Mouse (Mus musculus): ENCODE data around the gene Kirrel3.
A peak's percentile ranks its signal among the peaks of the same experiment; 100 is the strongest.

Kirrel3 gene

DNA sequence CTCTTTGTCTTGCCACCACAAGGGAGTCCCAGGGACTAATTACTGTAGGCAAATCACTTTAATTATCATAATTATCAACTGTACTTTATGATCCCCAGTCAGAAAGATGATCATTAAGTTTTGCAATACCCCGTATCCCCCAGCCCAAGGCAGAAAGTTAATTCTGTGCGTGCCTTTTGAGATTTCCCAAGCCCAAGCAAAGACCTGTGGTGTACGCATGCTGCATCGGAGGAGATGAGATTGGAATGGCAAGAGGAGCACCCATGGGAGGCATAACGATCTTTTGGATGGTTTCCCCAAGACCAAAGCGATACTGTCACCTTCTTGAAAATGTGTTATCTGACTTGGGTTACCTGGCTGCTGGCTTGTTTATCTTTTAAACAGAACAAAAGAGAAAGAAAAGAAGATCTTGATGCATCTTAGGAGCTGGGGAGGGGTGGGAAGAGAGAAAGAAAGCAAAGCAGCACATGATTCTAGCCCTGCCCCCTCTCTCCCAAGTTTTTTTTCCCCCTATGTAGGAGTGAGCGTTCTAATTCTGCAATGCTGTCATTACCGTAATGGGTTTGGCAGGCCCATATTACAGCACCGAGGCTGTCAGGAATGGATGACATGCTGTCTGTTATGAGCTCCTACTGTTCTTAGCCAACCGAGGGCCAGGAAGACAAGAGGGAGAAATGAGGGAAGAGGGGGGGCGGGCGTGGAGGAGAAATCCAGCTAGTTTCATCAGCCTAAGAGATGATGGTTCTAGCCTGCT lies 218.0 kb downstream of the Kirrel3 start:
- DNase-seq = no peak

DNA sequence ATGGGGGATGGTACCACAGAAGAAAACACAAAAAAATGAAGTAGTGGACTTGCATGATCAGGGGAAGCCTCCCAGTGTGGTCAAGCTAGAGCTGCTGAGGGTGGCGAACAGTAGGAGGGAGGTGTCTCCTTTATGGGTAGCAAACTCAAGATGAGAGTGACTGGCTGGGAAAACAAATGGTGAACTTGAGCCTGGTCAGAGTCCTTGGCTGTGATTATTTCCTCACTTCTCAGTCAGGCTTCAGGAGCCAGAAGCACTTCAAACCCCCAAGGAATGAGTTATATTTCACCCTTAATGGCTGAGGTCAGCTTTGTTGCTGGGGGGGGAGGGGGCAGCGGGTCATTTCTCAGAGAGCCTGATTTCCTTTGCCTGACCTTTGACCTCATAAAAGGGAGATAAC lies 218.7 kb downstream of the Kirrel3 start:
- DNase-seq = no peak

DNA sequence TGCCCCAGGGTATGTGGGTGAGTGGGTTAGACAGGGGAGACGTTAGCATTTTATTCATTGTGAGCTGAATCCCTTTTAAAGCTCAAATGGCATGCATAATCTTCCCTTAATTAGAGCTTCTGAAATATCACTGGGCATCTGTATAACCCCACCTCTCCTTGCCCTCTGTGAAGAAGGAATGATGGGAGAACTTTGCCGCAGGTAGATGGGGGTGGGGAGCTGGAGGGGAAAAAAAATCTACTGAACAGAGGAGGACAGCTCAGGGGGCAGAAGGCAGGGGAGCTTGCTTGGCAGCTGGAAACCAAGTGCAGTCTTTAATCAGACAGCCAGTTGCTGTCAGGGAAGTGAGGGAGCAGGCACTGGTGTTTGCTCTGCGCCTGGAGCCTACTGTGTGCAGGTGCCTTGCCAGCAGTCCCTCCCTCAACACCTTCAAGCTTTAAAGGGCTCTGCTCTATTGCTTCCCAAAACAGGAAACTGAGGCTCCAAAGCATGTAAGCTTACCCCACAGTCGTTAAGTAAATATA lies 220.7 kb downstream of the Kirrel3 start:
- no peak for DNase-seq

DNA sequence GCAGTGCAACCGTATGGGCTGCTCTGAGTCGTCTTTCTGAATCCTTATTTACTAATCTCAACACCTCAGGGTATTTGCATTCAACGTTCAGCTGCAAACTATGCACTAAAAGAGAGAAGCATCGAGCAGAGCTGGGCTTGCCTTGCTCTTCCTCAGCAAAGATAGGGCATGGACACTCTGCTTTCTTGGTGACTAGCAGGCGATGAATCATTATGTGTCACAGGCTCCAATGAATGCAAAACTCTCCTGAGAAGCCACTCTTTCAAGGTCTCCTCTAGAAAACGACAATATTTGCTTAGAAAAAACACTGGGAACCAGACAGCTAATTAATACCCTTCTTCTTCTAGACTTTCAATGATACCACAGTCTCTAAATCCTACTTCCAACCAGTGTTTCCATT lies 223.0 kb downstream of the Kirrel3 start:
- no peak for DNase-seq

DNA sequence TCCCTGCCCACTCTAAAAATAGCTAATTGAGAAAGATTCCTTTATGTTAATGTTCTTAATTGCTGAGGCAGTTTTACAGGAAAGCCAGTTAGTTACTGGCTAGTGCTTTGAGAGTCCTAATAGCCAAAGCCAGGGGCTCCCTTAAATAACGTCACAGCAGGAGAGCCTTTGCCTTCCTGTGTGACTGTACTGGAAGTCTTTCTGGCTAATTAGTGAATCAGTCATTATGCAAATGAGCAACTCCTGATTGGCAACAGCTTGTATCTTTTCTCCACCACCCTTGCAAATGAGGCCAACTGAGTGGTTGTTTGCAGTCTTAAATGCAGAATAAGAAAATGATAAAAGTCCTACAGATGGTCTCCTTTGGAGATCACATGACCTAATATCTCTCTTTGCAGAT lies 226.3 kb downstream of the Kirrel3 start:
- no peak for DNase-seq

DNA sequence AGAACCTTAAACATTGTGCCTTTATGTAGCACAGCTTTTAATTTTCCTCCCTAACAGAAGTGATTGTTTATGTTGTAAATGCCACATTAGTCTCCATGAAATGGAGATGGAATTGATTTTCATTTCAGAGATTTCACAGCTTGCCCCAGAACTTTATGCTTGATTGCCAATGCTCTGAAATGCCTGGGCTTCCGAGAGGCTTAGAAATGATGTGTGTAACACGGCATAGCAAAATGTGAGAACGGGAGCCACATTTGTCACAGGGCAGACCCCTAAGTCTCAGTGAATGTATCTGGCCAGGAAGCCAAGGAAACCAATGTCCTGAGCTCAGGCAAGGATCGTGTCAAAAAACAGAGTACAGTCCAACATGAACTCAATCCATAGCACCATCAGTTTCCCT lies 227.3 kb downstream of the Kirrel3 start:
- DNase-seq = no peak

DNA sequence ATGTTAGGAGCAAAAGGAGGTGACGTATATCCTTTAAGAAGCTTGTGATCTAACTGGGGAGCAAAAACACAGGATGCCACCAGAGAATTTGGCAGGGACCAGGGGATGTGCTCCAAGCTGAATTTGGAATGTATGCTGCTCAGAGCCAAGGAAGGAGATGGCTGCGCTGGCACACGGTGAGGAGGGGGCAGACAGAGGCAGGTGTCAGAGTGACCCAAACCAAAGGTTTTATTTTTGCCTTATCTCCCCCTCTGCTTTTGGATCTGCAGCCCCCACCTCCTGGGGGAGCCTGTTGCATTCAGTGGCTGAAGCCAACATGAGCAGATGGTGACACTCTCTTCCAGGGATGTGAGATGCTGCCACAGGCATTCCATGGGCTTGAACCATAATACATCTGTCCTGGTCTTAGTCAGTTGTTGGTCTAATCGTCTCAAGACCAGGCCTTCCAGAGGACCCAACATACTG lies 227.8 kb downstream of the Kirrel3 start:
- no peak for DNase-seq

DNA sequence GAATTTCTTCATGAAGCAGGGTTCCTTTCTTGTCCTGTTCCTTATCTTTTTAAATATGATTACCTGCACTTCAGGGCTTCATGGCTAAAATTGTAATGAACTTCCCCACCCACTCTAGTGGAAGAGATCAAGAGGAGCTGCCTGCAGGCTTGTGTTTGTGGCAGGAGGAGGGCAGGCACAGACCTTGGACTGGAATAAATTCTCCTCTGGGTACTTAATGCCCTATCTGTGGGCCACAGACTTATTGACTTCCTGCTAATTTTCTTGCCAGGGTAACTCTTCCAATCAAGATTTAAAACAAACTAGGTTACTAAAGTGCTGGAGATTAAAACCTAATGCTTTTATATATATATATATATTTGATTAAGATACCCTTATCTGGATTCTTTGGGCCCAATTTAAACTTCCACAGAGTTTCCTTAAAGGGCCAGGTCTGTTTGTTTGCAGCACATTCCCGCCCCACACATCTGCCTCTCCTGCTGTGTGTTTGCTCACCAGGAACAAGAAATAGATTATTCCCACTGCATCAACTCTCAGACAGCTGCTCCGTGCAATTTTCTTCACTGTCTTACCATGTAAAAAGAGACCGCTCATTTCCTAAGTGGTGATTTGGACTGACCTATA lies 229.4 kb downstream of the Kirrel3 start:
- no peak for DNase-seq

DNA sequence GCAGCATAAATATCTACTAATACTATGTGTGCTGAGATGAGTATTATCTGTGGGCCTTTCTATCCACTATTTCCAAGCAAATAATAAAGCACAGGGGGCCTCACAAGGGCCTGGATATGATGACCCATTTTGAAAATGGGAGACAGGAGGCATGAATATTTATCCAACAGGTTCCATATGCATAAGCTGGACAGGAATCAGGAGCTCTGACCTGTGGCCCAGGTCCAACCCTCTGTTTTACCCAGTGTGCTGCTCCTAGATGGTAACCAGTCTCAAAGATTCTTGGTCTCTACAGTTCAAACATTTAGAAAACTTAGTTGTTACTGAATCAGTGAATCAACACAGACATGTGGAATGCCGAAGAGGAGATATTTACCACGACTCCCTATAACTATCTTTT lies 230.8 kb downstream of the Kirrel3 start:
- no peak for DNase-seq

DNA sequence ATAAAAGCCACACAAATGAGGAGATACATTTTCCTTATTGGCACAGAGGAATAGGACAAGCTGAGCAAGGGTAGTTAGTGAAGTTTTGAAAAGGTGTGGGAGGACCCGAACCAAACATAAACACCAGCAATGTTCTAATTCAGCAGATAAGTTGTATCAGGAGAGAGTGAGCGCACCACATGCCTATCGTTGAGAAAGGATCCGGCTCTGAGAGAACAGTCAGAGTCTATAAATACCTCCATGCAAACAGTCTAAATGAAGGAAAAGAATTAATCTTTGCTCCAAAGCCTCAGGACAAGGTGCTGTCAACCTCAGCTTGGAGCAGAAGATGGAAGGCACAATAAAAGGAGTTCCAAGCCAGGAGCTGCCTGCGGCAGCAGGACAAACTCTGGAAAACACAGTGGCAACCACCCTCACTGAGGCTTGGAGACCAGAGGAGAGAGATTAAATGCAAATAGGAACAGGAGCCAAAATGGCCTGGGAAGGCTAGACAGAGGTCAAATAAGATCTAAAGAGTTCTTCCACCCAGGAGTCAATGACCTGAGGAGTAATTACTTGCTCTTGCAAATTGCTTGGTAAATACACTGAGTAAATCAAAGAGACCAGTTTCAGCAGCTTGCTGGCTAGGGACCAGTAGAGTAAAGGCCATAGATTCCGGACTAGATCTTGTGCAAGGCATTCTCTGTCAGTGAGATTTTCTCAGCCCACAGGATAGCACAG lies 235.9 kb downstream of the Kirrel3 start:
- DNase-seq = no peak

DNA sequence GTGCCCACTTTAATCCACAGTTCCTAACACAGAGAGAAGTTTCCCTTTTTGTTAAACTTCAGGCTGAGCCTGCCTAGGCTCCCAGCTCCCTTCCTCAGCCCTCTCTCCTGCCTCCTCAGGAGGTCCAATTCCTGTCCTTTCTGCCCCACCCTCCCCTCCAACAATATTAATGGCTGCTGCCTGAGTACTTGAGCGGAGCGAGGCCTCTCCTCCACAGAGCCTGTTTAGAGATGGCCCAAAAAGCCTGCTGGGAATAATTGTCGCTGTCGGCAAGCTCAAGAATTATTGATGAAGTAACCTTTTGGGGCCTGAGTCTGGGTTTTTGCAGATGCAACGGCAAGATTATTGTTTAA lies 236.5 kb downstream of the Kirrel3 start:
- DNase-seq = no peak

DNA sequence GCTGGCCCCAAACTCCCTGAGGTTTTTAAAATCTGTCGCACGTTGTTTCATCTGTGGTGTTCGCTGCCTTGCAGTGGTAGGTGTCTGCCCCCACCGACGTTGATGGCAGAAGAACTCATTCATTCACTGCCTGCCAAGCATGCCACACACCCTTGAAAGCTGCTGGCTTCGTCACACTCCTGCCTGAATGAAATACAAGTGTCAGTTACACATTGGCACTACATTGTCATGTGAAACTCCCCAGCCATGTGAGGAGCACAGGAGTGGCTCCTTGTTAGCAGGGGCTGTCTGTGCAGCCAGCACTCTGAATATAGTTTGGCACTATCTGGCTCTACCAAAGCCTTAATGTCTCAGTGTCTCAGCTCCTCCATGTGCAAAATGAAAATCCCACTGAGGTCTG lies 246.8 kb downstream of the Kirrel3 start:
- DNase-seq = no peak

DNA sequence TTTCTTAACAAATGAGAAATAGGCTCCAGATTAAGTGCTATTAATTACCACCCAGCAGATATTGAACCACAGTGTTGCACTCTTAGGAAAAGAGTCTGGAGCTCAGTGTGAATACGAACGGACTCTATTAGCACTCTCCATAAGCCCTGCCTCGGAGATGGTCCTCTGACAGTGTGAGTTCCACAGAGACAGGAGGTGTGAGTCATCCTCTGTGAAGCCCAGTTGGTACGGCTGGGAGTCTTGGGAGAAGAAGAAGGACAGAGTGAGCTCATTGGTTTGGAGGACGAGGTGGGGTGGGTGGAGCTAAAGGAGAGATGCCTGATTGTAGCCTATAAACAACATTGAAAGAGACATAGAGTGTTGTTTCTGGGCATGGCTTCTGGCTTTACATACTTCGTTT lies 247.9 kb downstream of the Kirrel3 start:
- DNase-seq = no peak

DNA sequence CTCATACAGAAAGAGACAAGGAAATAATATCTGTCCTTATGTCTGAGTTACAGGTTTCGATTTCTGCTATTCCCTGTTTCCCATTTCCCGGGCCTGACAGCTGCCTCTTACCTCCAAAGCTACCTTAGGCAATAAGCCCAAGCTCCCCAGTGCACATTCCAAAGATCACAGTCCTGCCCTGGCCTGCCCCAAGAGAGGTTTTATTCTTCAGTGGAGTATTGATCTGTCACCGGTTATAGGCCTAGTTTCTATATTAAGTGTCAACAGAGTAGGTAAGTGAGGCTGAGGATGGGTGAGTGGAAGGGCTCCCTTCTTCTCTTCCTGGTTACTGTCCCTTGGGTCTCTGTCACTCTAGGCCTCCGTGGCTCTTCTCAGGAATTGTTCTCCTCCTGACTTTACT lies 249.3 kb downstream of the Kirrel3 start:
- no peak for DNase-seq

DNA sequence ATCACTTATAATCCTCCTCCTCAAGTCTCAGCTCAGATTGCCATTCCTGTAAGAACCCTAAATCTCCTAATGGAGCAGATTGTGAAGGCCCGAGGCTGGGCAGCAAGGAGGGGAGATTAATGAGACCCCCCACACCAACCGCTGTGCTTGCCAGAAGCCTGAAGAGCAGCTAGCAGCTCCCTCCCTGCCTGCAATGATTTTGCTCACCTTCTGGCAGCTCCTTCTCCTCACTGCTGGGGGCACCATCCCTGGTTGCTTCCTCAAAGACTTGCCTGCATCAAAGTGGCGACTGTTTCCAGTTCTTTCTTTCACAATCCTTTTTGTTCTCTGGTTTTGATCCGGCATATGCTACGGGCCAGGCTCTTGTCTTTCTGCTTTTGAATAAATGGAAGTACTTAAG lies 253.7 kb downstream of the Kirrel3 start:
- DNase-seq = no peak

DNA sequence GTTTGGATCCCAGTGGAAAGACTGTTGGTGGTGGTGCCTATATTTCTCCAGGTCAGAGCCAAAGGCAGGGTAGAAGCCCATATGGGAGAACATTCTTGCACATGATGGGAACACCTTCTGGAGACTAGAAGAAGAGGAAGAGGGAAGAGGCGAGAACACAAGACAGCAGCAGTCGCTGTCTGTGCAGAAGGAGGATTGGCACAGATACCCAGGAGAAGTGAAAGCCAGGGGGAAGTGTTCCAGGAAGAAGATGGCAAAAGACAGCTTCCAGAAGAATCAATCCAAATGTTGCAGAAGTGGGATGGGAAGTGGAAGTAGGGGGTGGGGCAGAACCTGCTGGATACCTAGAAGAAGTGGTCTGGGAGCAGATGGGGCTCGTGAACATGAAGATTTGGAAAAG lies 255.1 kb downstream of the Kirrel3 start:
- no peak for DNase-seq

DNA sequence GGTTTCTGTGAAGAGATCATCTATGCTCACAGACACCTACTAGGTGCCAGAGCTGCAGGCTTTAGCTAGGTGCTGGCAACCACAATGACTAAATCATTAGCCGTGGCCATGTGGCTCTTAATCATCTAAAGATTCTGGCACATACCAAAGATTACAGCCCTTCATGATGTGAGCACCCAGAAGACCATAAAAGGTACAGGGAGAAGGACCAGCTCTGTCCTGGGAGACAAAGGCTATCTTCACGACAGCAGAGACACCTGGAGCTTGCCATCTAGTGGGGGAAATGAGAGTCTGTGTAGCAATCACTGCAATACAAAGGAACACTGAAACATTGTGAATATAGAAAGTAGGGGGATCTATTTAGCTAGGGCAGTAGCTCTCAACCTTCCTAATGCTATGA lies 262.3 kb downstream of the Kirrel3 start:
- no peak for DNase-seq

DNA sequence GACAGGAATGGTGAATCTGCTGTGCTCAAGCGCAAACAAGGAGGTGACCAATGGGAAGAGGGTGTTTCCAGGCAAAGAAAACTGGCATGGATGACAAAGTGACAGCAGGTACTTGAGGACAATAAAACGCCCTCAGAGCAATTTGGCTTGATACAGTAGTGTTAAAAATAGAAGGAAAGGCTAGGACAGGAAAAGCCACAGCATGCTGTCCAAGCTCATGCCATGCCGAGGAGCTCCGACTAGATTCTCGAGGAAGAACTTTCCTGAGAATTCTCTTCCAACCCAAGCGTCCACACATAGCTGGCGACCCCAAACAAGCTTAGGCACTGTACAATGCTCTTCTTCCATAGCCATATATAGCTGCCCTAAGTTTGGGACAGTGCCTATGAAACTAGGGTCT lies 263.5 kb downstream of the Kirrel3 start:
- no peak for DNase-seq

DNA sequence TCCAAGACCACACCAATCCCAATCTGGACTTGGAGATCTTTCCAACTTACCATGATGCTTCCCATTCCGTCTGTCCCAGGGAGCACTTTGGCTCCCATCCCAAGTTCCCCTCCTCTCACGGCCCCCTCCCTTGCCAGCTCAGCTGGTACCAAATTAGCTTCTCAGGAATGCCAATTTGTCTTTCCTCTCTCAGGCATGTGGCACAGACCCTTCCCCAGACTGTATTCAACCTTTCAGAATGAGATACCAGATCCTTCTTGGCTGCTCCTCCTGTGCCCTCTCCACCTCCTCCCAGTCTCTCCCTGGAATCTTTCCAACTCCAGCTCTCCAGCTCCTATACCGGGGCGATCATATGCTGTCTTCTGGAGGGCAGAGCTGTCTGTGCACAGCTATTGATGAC lies 264.2 kb downstream of the Kirrel3 start:
- DNase-seq = no peak

DNA sequence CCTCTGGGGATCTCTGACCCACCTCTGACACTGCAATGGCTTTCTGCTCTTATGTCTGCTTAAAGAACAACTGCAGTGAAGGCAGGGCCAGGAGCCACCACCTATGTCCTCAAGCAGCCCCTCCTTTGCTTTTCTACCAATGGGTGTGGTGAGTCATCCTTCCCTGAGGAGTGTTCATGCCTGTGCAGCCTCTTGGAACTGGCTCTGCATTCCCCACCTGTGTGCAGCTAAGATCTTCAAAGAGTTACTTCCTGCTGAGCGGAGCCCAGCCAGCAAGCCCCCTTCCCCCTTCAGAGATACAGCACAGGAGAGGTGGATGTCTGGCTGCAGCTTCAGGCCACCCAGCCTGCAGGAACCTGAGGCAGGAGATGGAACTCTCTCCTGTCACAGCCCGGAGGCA lies 265.2 kb downstream of the Kirrel3 start:
- DNase-seq = no peak

DNA sequence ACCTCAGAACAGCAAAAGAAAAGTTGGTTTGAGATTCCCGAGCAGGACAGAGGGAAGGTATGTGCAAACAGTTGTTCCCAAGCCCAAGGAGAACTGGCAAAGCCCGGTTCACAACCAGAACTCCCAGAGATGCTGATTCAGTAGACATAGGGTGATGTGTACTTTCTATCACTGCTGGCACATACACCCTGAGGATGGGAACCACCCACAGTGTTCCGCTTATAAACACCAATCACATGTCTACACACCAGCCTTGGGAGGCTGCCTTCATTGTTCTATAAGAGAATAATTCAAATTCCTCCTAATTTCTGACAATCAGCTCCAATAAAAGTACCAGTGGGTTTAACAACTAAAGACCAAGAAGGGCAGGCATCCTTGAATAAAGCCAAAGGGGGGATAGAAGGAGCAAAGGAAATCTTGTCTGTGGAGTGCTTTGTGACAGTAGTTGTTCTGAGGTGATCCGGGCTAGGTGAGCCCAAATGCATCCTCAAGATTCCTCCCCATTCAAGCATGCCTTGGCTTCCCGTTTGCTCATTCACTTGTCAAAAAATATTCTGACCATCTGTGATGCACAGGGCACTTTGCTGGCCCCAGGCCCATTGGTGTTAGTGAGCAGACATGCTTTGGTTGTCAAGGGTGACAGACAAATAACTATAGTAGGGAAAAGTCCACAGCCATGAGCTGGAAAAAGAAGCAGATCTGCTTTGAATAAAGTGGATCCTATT lies 266.5 kb downstream of the Kirrel3 start:
- no peak for DNase-seq

DNA sequence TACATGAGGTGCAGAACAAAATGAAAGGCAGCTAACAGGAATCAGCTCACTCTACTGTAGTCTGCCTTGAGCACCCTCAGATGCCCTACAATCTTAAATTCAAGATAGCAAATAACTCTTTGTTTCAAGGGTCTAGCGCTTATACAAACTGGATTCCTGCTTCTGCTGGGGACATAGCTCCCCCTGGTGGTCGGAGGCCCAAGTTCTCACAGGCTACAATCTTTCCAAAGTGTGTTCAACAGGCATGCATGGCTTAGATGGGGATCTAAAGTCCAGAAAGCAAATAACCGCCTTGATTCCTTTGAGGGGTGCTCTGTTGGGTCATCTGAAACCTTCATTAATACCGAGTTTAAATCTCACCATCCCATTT lies 267.1 kb downstream of the Kirrel3 start:
- DNase-seq = peak; percentile 70

DNA sequence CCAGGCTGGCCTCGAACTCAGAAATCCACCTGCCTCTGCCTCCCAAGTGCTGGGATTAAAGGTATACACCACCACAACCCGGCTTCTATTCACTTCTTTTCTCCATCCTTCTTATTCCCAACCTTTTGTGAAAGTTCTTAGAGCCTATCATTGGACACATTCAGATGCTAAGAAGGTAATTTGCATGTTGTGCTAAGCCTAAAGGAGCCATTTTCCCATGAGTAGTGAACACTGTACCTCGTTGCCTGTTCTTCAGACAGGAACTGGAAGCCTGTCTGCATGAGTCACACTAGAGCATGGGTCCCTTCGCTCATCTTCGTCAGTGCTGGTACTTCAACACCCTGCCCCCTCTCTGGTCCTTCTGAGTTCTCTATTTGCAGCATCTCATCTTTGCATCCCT lies 268.2 kb downstream of the Kirrel3 start:
- DNase-seq = no peak

All from kidney, adult 18-20 months (tissue).